Mouse (Mus musculus) limb, embryonic 13.5 days (tissue): ENCODE results near the gene Ppp1r3f. TPM values are rescaled to one million over a fixed set of nuclear protein-coding genes. Genes with fewer than 3 reads are reported as not detected.

Experiments used
- ATAC-seq: fragments of 200-750 bp; cut with Nextera tagmentation; 2 replicates; pipeline ENCODE4 v1.8.0; 2017; ENCODE audit warnings: low read depth, moderate number of reproducible peaks, moderate TSS enrichment; ENCODE audit not compliant: low FRiP score
- H3K27ac ChIP-seq: fragments of 300-500 bp; sonication (generic); 2 replicates; pipeline ENCODE4 v1.5.1; 2015; ENCODE audit warnings: inconsistent platforms, mild to moderate bottlenecking, moderate library complexity
- H3K27me3 ChIP-seq: fragments of 300-500 bp; sonication (generic); 2 replicates; pipeline ENCODE4 v1.6.1; 2015; ENCODE audit warnings: mild to moderate bottlenecking, inconsistent platforms
- H3K36me3 ChIP-seq: fragments of 300-500 bp; sonication (generic); 2 replicates; pipeline ENCODE4 v1.6.1; 2015; ENCODE audit warnings: inconsistent platforms, mild to moderate bottlenecking, moderate library complexity
- H3K4me1 ChIP-seq: fragments of 300-500 bp; sonication (generic); 2 replicates; pipeline ENCODE4 v1.6.1; 2015; ENCODE audit warnings: inconsistent platforms
- H3K4me2 ChIP-seq: fragments of 300-500 bp; sonication (generic); replicated peaks from 2 replicates; pipeline ENCODE4 v1.6.1; 2015; ENCODE audit warnings: inconsistent platforms, mild to moderate bottlenecking, moderate library complexity
- H3K4me3 ChIP-seq: fragments of 300-500 bp; sonication (generic); 2 replicates; pipeline ENCODE4 v1.5.1; 2015; ENCODE audit warnings: moderate library complexity, mild to moderate bottlenecking, inconsistent platforms
- H3K9ac ChIP-seq: fragments of 300-500 bp; sonication (generic); 2 replicates; pipeline ENCODE4 v1.6.1; 2015; ENCODE audit warnings: mild to moderate bottlenecking, inconsistent platforms
- H3K9me3 ChIP-seq: fragments of 300-500 bp; sonication (generic); 2 replicates; pipeline ENCODE4 v1.6.1; 2016; ENCODE audit warnings: inconsistent platforms
- WGBS: fragments of 180-500 bp; shearing (Covaris S2); methylation state at CpG from one replicate; pipeline ENCODE4 v1.1.7; 2015; 5-methylcytosine and 5-hydroxymethylcytosine counted together
- polyA plus RNA-seq: library from polyadenylated mRNA; unstranded; fragments of >200 nt; fragmentation: Nextera tagmentation; extraction: Ambion mirVana; gene quantifications from 2 replicates; pipeline ENCODE4 v1.2.1, GENCODE M21; 2015

Ppp1r3f gene
- polyA plus RNA-seq, 1 experiment from 2014 or later = 1.6 TPM

DNA sequence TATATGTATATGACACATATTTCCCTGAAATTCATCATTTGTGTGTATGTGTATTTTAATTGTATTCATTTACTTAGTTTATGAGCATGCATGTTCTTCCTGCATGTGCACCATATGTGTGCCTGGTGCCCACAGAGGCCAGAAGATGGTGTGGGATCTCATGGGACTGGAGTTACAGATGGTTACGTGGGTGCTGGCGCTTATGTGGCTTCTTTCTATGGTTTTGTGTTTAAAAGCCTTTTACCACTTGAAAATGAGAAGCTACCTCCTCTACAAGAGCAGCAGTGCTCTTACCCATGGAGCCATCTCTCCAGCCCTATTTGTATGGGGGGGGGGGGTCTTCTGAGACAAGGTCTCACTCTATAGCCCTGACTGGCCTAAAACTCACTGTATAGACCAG is 7.1 kb upstream of the Ppp1r3f start:
- ATAC-seq = no peak
- no peaks in the 10 kb centered on the region for H3K36me3 ChIP-seq
- no peak overlapping the region for H3K9ac ChIP-seq
- 96% methylated on average over 2 of the region's 2 CpGs for WGBS
- H3K4me3 ChIP-seq = no peak overlapping the region
- H3K27ac ChIP-seq = no peak overlapping the region
- H3K4me1 ChIP-seq = no peaks in the 10 kb centered on the region
- no peaks in the 10 kb centered on the region for H3K27me3 ChIP-seq
- no peaks in the 10 kb centered on the region for H3K9me3 ChIP-seq
- H3K4me2 ChIP-seq = no peak overlapping the region

DNA sequence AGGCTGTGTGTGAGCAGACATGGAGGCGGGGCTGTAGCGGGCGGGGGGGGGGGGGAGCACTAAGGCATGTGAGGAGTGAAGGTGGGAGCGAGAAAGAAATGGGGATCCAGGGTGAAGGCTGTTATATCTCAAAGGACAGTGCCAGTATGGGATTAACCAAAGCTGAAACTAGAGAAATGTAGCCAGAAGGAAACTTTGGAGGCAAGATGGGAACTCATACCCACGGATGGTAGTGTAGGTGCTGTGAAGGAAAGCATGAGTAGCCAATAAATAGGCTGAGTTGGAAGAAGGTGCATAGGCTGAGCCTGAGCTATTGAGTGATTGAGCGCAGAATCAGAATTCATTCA is 775 bp upstream of the Ppp1r3f start:
- 26% methylated on average over 5 of the region's 6 CpGs for WGBS
- Histone ChIP-seq H3K27ac (no peak overlapping the region; the same call in 1 of the 2 replicates), H3K4me3 (peak overlapping the region; percentile 55)

DNA sequence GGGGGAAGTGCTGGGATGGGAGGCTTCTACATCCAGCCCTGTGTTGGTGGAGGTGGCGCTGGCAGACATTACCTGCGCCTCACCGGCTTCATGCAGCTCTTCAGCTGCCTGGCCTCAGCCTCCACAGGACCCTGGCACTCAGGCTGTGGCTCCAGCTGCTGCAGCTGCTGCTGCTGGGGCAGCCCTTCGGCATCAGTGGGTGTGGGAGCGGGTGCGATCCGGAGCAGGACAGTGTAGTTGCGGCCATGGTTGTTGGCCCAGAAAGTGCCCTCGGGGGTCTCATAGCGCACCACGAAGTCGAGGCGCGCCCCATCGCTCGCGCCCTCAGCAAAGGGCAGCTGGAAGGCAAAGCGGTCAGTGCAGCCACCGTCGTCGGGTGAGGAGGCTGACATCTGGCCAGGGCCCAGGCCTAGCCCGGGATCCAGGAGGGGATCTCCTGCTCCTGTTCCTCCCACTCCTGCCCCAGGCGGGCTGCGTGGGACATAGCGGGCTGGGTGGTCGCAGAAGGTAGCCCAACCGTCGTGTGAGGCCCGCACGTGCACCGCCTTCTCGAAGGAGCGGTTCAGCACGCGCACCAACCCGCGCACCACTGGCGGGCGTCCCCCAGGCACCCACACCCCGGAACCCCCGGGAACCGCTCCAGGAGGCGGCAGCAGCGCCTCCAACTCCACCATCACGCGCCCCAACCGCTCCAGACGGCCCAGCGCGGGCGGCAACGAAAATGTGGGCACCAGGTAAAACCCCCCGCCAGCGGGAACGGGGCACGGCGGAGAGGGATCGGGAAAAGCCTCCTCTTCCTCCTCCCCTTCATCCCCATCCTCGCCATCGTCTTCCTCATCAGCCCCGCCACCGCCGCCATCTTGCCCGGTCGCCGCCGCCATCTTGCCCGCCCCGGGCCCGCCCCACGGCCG is 652 bp downstream of the Ppp1r3f start, which contains the start of gene Foxp3:
Gene Foxp3 (plus strand): TSS at position 469 of the 911 bp plus-strand sequence.
- Histone ChIP-seq H3K9me3 (no peaks in the 10 kb centered on the region), H3K27me3 (no peaks in the 10 kb centered on the region), H3K27ac (peak within 1 kb of the TSS; percentile 74; the same call in 1 of the 2 replicates), H3K4me3 (peak within 1 kb of the TSS; percentile 55), H3K9ac (peak within 1 kb of the TSS; percentile 73), H3K4me2 (peak within 1 kb of the TSS; percentile 67), H3K4me1 (peaks cover 6% of the 10 kb centered on the region), H3K36me3 (no peaks in the 10 kb centered on the region)
- 29% methylated on average over 64 of the region's 72 CpGs for WGBS
- ATAC-seq = peak; percentile 5

More for the DNA sequence above, 775 bp upstream of the Ppp1r3f start:
- no peak for ATAC-seq
- Histone ChIP-seq H3K4me2 (peak overlapping the region; percentile 57), H3K27me3 (no peaks in the 10 kb centered on the region), H3K36me3 (no peaks in the 10 kb centered on the region), H3K9me3 (no peaks in the 10 kb centered on the region), H3K4me1 (peaks cover 6% of the 10 kb centered on the region), H3K9ac (peak overlapping the region; percentile 25; the same call in 1 of the 2 replicates)

DNA sequence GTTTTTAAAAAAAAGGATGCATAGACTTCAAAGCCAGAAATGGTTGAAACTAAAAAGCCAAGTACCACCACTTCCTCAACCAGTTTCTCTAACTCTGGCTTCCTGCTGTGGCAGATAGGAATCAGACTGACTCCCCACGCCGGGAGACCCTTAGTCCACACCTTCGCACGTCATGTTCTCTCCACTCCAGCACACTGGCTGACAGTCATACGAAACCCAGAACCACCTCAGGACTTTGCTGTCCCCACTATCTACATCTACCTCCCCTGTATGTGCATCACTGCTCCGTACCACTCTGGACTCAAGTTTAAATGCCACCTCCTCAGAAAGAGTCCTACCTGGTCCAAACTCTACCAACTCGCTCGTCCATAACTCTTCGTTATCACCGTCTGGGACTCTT is 1.6 kb downstream of the Ppp1r3f start:
- Histone ChIP-seq H3K4me1 (peaks cover 6% of the 10 kb centered on the region), H3K27ac (no peak overlapping the region), H3K36me3 (no peaks in the 10 kb centered on the region), H3K9ac (no peak overlapping the region), H3K9me3 (no peaks in the 10 kb centered on the region), H3K4me3 (no peak overlapping the region), H3K4me2 (peak overlapping the region; percentile 67), H3K27me3 (no peaks in the 10 kb centered on the region)
- 84% methylated on average over 10 of the region's 10 CpGs for WGBS
- no peak for ATAC-seq

DNA sequence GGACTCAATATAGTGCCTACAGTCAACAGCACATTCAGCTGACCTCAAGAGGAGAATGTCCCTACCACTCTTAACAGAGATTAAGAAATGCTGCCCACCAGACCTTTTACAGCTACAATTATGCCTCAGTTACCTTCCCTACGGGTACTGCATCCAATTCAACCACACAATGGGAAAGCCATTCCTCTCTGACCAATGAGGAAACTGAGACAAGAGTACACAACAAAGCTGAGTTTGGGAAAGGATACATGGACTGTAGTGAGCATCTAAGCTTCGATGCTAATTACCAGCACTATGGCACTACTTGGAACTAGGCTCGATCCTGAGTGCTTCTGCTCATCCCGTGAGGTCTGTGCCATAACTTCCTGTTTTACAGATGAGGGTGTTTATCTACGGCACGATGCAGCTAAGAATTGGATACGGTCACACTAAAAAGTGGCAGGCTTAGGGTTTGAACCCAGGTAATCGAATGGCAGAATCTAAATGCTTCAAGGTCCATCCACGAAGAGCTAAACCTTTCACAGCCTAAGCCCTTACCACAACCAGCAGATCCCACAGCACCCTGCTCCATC is 2.4 kb downstream of the Ppp1r3f start:
- Histone ChIP-seq H3K9ac (no peak overlapping the region), H3K27ac (no peak overlapping the region)

DNA sequence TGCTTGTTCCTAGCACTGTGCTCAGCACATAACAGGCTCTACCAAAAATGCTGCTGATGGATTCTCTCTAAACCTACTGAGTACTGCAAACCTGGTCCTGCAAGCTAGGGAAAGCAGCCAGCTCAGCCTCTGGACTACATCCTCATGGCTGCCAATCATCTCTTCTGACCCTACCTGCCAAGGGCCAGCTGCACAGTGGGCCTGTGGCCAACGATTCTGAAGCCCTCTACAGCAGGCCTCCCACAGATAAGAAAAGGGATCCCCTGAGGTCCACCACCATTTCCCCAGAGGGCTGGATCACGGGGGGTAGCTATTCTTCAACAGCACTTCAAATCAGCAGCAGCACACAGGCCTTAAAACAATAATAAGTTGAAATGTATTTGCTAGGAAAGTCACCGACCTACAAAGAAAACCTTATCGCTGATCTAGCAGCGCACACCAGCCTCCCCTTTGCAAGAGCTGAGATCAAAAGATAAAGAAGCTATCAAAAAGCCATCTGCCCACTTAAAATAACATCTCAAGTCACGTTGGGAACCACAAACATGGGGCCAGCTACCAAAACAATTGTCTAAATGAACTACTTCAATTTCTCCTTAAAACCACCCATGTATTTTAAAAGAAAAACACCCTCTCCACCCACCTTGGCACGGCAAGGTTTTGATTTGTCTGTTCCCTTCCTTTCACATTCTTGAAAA is 3.5 kb downstream of the Ppp1r3f start:
- H3K27ac ChIP-seq = no peak overlapping the region
- 74% methylated on average over 7 of the region's 7 CpGs for WGBS
- ATAC-seq = no peak
- H3K36me3 ChIP-seq = no peaks in the 10 kb centered on the region
- H3K9ac ChIP-seq = no peak overlapping the region
- no peak overlapping the region for H3K4me2 ChIP-seq
- H3K4me1 ChIP-seq = peaks cover 6% of the 10 kb centered on the region
- no peaks in the 10 kb centered on the region for H3K27me3 ChIP-seq
- H3K9me3 ChIP-seq = no peaks in the 10 kb centered on the region
- H3K4me3 ChIP-seq = no peak overlapping the region

More for the DNA sequence above, 2.4 kb downstream of the Ppp1r3f start:
- ATAC-seq = no peak
- Histone ChIP-seq H3K36me3 (no peaks in the 10 kb centered on the region), H3K4me2 (no peak overlapping the region), H3K4me3 (no peak overlapping the region), H3K9me3 (no peaks in the 10 kb centered on the region), H3K4me1 (peaks cover 6% of the 10 kb centered on the region), H3K27me3 (no peaks in the 10 kb centered on the region)
- WGBS = 86% methylated on average over 9 of the region's 9 CpGs

DNA sequence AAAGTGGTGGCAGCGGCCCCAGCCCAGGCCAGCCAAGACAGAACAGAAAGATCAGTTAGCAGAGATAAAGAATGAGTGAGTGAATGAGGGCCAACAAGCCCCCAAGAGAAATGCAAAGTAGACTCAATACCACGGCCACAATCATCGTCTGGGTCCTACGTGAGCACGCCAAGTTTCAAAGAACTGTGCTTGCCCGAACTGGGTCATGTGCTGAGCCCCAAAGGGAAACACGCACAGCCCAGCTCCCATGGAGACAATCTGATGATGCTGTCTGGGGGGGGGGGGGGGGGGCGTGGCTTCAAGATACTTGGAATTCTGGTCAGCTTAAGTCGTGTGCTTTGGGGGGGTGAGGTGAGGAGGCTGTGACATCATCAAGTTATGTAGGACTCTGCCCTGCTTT is 6.6 kb downstream of the Ppp1r3f start:
- no peak for ATAC-seq
- H3K4me1 ChIP-seq = no peaks in the 10 kb centered on the region
- no peak overlapping the region for H3K27ac ChIP-seq
- H3K9ac ChIP-seq = no peak overlapping the region
- no peaks in the 10 kb centered on the region for H3K9me3 ChIP-seq
- WGBS = 83% methylated on average over 8 of the region's 9 CpGs
- no peak overlapping the region for H3K4me3 ChIP-seq
- no peaks in the 10 kb centered on the region for H3K27me3 ChIP-seq
- no peak overlapping the region for H3K4me2 ChIP-seq
- H3K36me3 ChIP-seq = no peaks in the 10 kb centered on the region

DNA sequence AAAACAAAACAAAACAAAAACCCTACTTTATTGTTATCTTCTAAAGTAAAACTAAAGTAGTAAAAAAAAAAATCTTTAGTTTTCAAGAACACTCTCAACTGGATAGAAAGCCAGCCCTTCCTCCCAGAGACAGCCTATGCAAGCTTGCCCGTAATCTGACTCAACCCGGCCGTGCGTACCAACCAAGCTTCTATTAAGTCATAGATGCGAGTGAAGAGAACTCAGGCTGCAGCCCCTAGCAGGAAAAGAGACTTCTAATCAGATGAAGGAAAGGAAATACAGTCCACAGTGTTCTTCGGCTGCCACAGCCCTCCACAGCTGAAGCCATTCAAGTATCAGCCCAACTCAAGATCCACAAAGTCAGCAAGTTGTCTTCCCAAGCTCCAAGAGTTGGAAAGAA is 7.7 kb downstream of the Ppp1r3f start:
- Histone ChIP-seq H3K27me3 (no peaks in the 10 kb centered on the region), H3K9me3 (no peaks in the 10 kb centered on the region), H3K36me3 (no peaks in the 10 kb centered on the region), H3K4me3 (no peak overlapping the region), H3K9ac (no peak overlapping the region), H3K27ac (no peak overlapping the region), H3K4me2 (no peak overlapping the region), H3K4me1 (no peaks in the 10 kb centered on the region)
- 84% methylated on average over 6 of the region's 6 CpGs for WGBS
- no peak for ATAC-seq

DNA sequence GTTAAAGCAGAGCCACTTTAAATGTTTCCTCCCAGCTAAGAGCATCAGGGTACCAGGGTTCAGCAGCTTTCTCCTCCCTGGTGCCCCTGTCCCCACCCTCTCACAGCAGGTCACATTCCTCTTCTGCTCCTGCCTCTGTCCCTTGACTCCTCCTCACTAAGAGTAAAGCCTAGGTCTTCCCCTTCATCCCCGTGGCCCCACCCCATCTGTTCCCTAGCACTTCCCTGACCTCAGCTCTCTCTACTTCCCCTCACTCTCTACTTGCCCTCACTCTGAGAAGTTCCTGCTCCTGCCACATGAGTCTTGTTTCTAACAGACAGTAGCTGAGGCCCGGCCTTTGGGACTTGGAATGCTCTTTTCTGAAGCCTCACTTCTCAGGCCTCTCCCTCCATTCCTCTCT is 11.0 kb downstream of the Ppp1r3f start:
- Histone ChIP-seq H3K27me3 (no peaks in the 10 kb centered on the region), H3K4me2 (no peak overlapping the region), H3K4me3 (no peak overlapping the region), H3K4me1 (no peaks in the 10 kb centered on the region), H3K9ac (no peak overlapping the region), H3K36me3 (no peaks in the 10 kb centered on the region; the same call in 1 of the 2 replicates), H3K27ac (no peak overlapping the region), H3K9me3 (no peaks in the 10 kb centered on the region)
- WGBS = 31% methylated on average over 2 of the region's 2 CpGs
- no peak for ATAC-seq

DNA sequence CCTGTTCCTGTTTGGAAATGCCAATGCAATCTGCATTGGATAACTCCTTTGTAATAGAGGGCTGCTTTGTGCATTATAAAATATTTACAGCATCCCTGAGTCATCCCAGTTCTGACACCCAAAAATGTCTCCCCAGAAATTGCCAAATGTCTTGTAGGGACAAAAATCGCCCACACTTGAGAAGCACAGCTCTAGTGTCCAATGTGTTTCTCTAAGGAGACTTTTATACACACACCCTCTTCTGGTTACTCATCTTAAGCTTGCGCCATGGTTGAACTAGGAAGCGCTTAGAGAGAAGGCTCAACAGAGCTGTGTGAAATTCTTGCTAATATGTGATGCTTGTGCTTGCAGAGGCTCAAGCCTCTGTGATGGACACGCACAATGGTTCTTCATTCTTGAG is 20.6 kb downstream of the Ppp1r3f start:
- WGBS = 91% methylated on average over 4 of the region's 4 CpGs
- H3K36me3 ChIP-seq = no peaks in the 10 kb centered on the region
- H3K27ac ChIP-seq = no peak overlapping the region
- no peak for ATAC-seq
- no peaks in the 10 kb centered on the region for H3K9me3 ChIP-seq
- no peak overlapping the region for H3K4me3 ChIP-seq
- no peak overlapping the region for H3K9ac ChIP-seq
- H3K4me1 ChIP-seq = no peaks in the 10 kb centered on the region
- no peaks in the 10 kb centered on the region for H3K27me3 ChIP-seq
- no peak overlapping the region for H3K4me2 ChIP-seq

DNA sequence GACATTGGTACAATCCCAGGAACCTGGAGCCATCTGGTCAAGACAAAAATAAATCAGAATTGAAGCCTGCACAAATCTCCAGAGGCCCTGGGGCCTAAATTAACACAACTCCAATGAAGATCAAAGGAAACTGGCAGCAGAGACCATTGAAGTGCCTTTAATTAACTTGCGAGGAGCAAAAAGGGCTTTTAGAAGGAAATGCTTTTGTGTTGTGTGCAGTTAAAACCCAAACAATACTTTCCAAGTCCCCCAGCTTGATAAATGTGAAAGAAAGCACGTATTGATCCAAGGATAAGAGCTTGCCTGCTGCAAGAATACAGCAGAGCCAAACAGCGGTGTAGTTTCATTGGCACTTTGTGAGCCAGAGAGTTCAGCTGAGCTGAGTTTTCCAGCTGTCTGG is 49.1 kb downstream of the Ppp1r3f start:
- Histone ChIP-seq H3K4me2 (no peak overlapping the region), H3K27ac (no peak overlapping the region), H3K4me1 (no peaks in the 10 kb centered on the region), H3K9me3 (no peaks in the 10 kb centered on the region), H3K36me3 (no peaks in the 10 kb centered on the region), H3K27me3 (no peaks in the 10 kb centered on the region), H3K9ac (no peak overlapping the region), H3K4me3 (no peak overlapping the region)
- no peak for ATAC-seq
- 30% methylated on average over 3 of the region's 3 CpGs for WGBS
